Comparison of ENCODE assay signal across 14 mouse cellular contexts in genomic region chr17:67908137-67908536, GRCm38 (mm10).
"Had no signal": no experiment of that assay in that cellular context is flagged by ENCODE, and none has a peak within 500 bp of the region (broad histone marks: within the 10 kb centered on the region; RNA-seq: fewer than 3 reads in every experiment).

No protein-coding gene starts in this region.

- H3K4me2 ChIP-seq: limb, embryonic 12.5 days; liver, embryonic 13.5 days; midbrain, embryonic 13.5 days; neural tube, embryonic 12.5 days had no signal

- H3K9me3 ChIP-seq: limb, embryonic 12.5 days; liver, embryonic 13.5 days; midbrain, embryonic 13.5 days; neural tube, embryonic 12.5 days had no signal

- H3K27ac ChIP-seq: liver, embryonic 13.5 days; midbrain, embryonic 13.5 days; neural tube, embryonic 12.5 days had no signal

- H3K36me3 ChIP-seq: limb, embryonic 12.5 days; liver, embryonic 13.5 days; midbrain, embryonic 13.5 days; neural tube, embryonic 12.5 days had no signal

- H3K4me3 ChIP-seq: limb, embryonic 12.5 days; liver, embryonic 13.5 days; midbrain, embryonic 13.5 days; neural tube, embryonic 12.5 days had no signal

- H3K9ac ChIP-seq: limb, embryonic 12.5 days; liver, embryonic 13.5 days; liver, postnatal 0 days; midbrain, embryonic 13.5 days; neural tube, embryonic 12.5 days had no signal

- H3K4me1 ChIP-seq: liver, embryonic 13.5 days; midbrain, embryonic 13.5 days; neural tube, embryonic 12.5 days had no signal

- ATAC-seq: inflammation-experienced regulatory T-cells, adult 6 months; liver, postnatal 0 days; midbrain, embryonic 13.5 days had no signal

- DNase-seq: kidney, adult 8-10 months; kidney, postnatal 25 days; layer of hippocampus, adult 9-11 months; layer of hippocampus, postnatal 36 days; liver; liver, embryonic 13.5 days; liver, postnatal 0 days; lung, postnatal 14 days; thymus, adult 18-20 months; thymus, postnatal 25 days had no signal

- H3K27me3 ChIP-seq: limb, embryonic 12.5 days; liver, embryonic 13.5 days; midbrain, embryonic 13.5 days; neural tube, embryonic 12.5 days had no signal
